Mouse (Mus musculus): ENCODE measurements around the gene Secisbp2. TPM values are rescaled to one million over a fixed set of nuclear protein-coding genes. Genes with fewer than 3 reads are reported as not detected.
"Not testable (repeated sequence)": the region's sequence is repeated elsewhere in the genome, so short reads cannot be mapped to it uniquely, and the experiment has no call there.

Secisbp2 gene
- polyA plus RNA-seq, 1 experiment from 2014 or later, result 30.2 TPM

GRCm38 (mm10) chr13:51658094-51658493, 6.6 kb downstream of the Secisbp2 start:
- Histone ChIP-seq H3K27ac (ENCODE audit: low read depth) (no peak overlapping the region), H3K4me1 (replicated peaks; ENCODE audit: control insufficient read depth, insufficient read depth, low read length) (no peaks in the 10 kb centered on the region), H3K4me2 (ENCODE audit: low read length) (no peak overlapping the region), H3K4me3 (ENCODE audit: low read depth, low read length) (no peak overlapping the region), H3K9ac (ENCODE audit: low read length) (no peak overlapping the region), H3K27me3 (replicated peaks; ENCODE audit: control insufficient read depth, insufficient read depth, low read length) (no peaks in the 10 kb centered on the region), H3K36me3 (ENCODE audit: control insufficient read depth, insufficient read depth, low read length) (peaks cover 95% of the 10 kb centered on the region), H3K9me3 (ENCODE audit: control insufficient read depth, low read length) (no peaks in the 10 kb centered on the region)
- DNase-seq (ENCODE audit: low spot score), result no peak
- ATAC-seq (replicated peaks; ENCODE audit: low FRiP score, low TSS enrichment, low read depth), result no peak
- WGBS, result 95% methylated on average over 3 of the region's 3 CpGs

DNA sequence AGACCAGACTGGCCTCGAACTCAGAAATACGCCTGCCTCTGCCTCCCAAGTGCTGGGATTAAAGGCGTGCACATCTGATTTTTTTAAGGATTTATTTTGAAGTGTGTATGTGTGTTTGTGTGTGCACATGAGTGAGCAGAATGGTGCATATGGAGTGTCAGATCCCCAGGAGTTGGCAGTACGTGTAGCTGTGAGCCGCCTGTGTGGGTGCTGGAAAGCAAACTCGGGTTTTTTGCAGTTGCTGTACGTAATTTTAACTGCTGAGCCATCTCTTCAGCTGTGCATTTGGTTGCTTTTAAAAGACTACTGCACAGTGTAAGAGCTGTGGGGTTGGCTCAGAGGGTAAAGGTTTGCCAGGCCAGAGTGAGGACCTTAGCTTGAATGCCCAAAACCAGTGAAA, 8.1 kb downstream of the Secisbp2 start:
- no peaks in the 10 kb centered on the region for H3K9me3 ChIP-seq (ENCODE audit: control insufficient read depth, low read length)
- H3K4me2 ChIP-seq (ENCODE audit: low read length), result no peak overlapping the region
- H3K4me3 ChIP-seq (ENCODE audit: low read depth, low read length), result no peak overlapping the region
- WGBS, result 95% methylated on average over 7 of the region's 7 CpGs
- H3K27me3 ChIP-seq (replicated peaks; ENCODE audit: control insufficient read depth, insufficient read depth, low read length), result no peaks in the 10 kb centered on the region
- H3K4me1 ChIP-seq (replicated peaks; ENCODE audit: control insufficient read depth, insufficient read depth, low read length), result no peaks in the 10 kb centered on the region
- H3K9ac ChIP-seq (ENCODE audit: low read length), result no peak overlapping the region
- ATAC-seq (replicated peaks; ENCODE audit: low FRiP score, low TSS enrichment, low read depth), result no peak
- H3K36me3 ChIP-seq (ENCODE audit: control insufficient read depth, insufficient read depth, low read length), result peaks cover 96% of the 10 kb centered on the region
- no peak for DNase-seq (ENCODE audit: low spot score)
- no peak overlapping the region for H3K27ac ChIP-seq (ENCODE audit: low read depth)

- no peak for DNase-seq (ENCODE audit: low spot score)
- Histone ChIP-seq H3K9ac (ENCODE audit: low read length) (no peak overlapping the region), H3K9me3 (ENCODE audit: control insufficient read depth, low read length) (no peaks in the 10 kb centered on the region), H3K4me1 (replicated peaks; ENCODE audit: control insufficient read depth, insufficient read depth, low read length) (no peaks in the 10 kb centered on the region), H3K4me2 (ENCODE audit: low read length) (no peak overlapping the region), H3K27ac (ENCODE audit: low read depth) (no peak overlapping the region), H3K4me3 (ENCODE audit: low read depth, low read length) (no peak overlapping the region), H3K36me3 (ENCODE audit: control insufficient read depth, insufficient read depth, low read length) (peaks cover 93% of the 10 kb centered on the region), H3K27me3 (replicated peaks; ENCODE audit: control insufficient read depth, insufficient read depth, low read length) (no peaks in the 10 kb centered on the region)
- WGBS, result 90% methylated on average over 2 of the region's 2 CpGs
- ATAC-seq (replicated peaks; ENCODE audit: low FRiP score, low TSS enrichment, low read depth), result no peak
Observed at GRCm38 (mm10) chr13:51663561-51663960, 12.1 kb downstream of the Secisbp2 start.

DNA sequence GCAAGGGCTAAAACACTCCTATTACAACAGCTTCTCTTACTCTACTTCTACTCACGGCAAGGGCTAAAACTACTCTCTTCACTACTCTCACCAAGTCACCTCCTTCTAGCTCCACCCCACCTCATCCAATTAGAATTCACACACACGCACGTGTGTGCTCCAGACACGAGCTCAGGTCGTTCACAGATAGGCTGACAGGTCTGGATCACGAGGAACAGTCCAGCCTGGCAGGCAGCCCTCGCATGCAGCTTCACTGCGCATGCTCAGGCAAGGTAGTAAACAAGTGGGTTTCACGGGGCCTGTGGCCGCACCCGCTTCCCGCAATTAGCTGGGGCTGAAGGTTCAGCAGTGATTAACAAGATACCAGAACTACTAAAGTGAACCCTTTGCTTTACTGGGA, 16.7 kb downstream of the Secisbp2 start:
- not testable (repeated sequence) for DNase-seq (ENCODE audit: low spot score); H3K27me3 ChIP-seq (replicated peaks; ENCODE audit: control insufficient read depth, insufficient read depth, low read length); H3K9ac ChIP-seq (ENCODE audit: low read length); H3K9me3 ChIP-seq (ENCODE audit: control insufficient read depth, low read length); H3K4me1 ChIP-seq (replicated peaks; ENCODE audit: control insufficient read depth, insufficient read depth, low read length); H3K4me2 ChIP-seq (ENCODE audit: low read length); H3K27ac ChIP-seq (ENCODE audit: low read depth); H3K4me3 ChIP-seq (ENCODE audit: low read depth, low read length); ATAC-seq (replicated peaks; ENCODE audit: low FRiP score, low TSS enrichment, low read depth)
- WGBS, result 88% methylated on average over 12 of the region's 12 CpGs
- H3K36me3 ChIP-seq (ENCODE audit: control insufficient read depth, insufficient read depth, low read length), result peaks cover 75% of the 10 kb centered on the region

GRCm38 (mm10) chr13:51676641-51677040, 25.1 kb downstream of the Secisbp2 start:
- Histone ChIP-seq H3K9ac (ENCODE audit: low read length) (no peak overlapping the region), H3K4me2 (ENCODE audit: low read length) (no peak overlapping the region), H3K27me3 (replicated peaks; ENCODE audit: control insufficient read depth, insufficient read depth, low read length) (no peaks in the 10 kb centered on the region), H3K27ac (ENCODE audit: low read depth) (no peak overlapping the region), H3K4me1 (replicated peaks; ENCODE audit: control insufficient read depth, insufficient read depth, low read length) (no peaks in the 10 kb centered on the region), H3K9me3 (ENCODE audit: control insufficient read depth, low read length) (no peaks in the 10 kb centered on the region), H3K4me3 (ENCODE audit: low read depth, low read length) (no peak overlapping the region), H3K36me3 (ENCODE audit: control insufficient read depth, insufficient read depth, low read length) (peaks cover 89% of the 10 kb centered on the region)
- DNase-seq (ENCODE audit: low spot score), result no peak
- ATAC-seq (replicated peaks; ENCODE audit: low FRiP score, low TSS enrichment, low read depth), result no peak
- 70% methylated on average over 4 of the region's 4 CpGs for WGBS

GRCm38 (mm10) chr13:51677041-51677440, 25.5 kb downstream of the Secisbp2 start:
- DNase-seq (ENCODE audit: low spot score) (no peak), ATAC-seq (replicated peaks; ENCODE audit: low FRiP score, low TSS enrichment, low read depth) (no peak)
- Histone ChIP-seq H3K27ac (ENCODE audit: low read depth) (no peak overlapping the region), H3K27me3 (replicated peaks; ENCODE audit: control insufficient read depth, insufficient read depth, low read length) (no peaks in the 10 kb centered on the region), H3K4me1 (replicated peaks; ENCODE audit: control insufficient read depth, insufficient read depth, low read length) (no peaks in the 10 kb centered on the region), H3K36me3 (ENCODE audit: control insufficient read depth, insufficient read depth, low read length) (peaks cover 89% of the 10 kb centered on the region), H3K9ac (ENCODE audit: low read length) (no peak overlapping the region), H3K4me3 (ENCODE audit: low read depth, low read length) (no peak overlapping the region), H3K4me2 (ENCODE audit: low read length) (no peak overlapping the region), H3K9me3 (ENCODE audit: control insufficient read depth, low read length) (no peaks in the 10 kb centered on the region)
- WGBS, result 93% methylated on average over 12 of the region's 12 CpGs

DNA sequence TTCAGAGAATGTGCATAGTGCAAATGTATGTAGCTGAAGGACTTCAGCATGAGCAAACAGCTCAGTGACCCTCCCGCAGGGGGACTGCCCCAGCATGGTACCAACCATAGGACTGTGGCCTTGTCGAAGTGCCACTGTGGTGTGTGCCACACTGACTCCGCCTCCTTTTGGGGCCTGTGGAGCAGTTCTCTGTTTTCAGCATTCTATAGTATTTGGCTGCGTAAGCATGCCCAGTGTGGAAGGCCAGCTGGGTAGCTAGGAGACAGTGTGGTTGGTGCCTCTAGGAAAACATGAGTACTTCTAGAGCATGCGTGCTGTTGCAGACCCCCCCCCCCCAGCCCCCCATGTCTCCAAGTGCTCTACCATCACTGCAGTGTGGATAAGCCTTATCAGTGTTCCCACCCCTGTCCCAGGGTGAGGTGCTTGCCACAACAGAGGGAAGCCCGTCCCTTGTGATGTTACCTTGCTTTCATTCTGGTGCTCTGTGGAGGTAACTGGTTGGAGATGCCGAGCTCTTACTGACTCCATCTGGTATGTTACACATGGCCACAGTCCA, 26.2 kb downstream of the Secisbp2 start:
- no peaks in the 10 kb centered on the region for H3K4me1 ChIP-seq (replicated peaks; ENCODE audit: control insufficient read depth, insufficient read depth, low read length)
- no peak overlapping the region for H3K27ac ChIP-seq (ENCODE audit: low read depth)
- DNase-seq (ENCODE audit: low spot score), result no peak
- H3K36me3 ChIP-seq (ENCODE audit: control insufficient read depth, insufficient read depth, low read length), result peaks cover 96% of the 10 kb centered on the region
- H3K9ac ChIP-seq (ENCODE audit: low read length), result no peak overlapping the region
- no peak for ATAC-seq (replicated peaks; ENCODE audit: low FRiP score, low TSS enrichment, low read depth)
- H3K27me3 ChIP-seq (replicated peaks; ENCODE audit: control insufficient read depth, insufficient read depth, low read length), result no peaks in the 10 kb centered on the region
- H3K9me3 ChIP-seq (ENCODE audit: control insufficient read depth, low read length), result no peaks in the 10 kb centered on the region
- WGBS, result 90% methylated on average over 7 of the region's 7 CpGs
- H3K4me3 ChIP-seq (ENCODE audit: low read depth, low read length), result no peak overlapping the region
- H3K4me2 ChIP-seq (ENCODE audit: low read length), result no peak overlapping the region

DNA sequence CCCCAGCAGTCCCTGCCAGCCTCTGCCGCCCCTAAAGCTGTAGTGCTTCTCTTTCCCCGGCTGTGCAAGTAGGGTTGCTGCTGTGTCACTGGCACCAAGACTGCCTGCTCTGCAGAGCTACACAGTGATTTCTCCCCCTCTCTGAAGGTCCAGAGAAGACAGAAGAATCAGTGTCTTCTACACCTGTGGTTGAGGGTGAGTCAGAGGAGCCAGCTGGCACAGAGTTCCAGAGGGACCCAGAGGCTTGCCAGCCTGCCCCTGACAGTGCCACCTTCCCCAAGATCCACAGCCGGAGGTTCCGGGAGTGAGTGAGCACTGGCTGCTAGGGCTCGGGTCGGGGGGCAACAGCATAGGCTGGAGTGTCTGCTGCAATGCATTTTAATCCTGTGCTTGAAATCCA, 27.2 kb downstream of the Secisbp2 start:
- Histone ChIP-seq H3K4me1 (replicated peaks; ENCODE audit: control insufficient read depth, insufficient read depth, low read length) (no peaks in the 10 kb centered on the region), H3K27ac (ENCODE audit: low read depth) (no peak overlapping the region), H3K36me3 (ENCODE audit: control insufficient read depth, insufficient read depth, low read length) (peaks cover 98% of the 10 kb centered on the region), H3K4me3 (ENCODE audit: low read depth, low read length) (no peak overlapping the region), H3K9ac (ENCODE audit: low read length) (no peak overlapping the region), H3K4me2 (ENCODE audit: low read length) (no peak overlapping the region), H3K9me3 (ENCODE audit: control insufficient read depth, low read length) (no peaks in the 10 kb centered on the region), H3K27me3 (replicated peaks; ENCODE audit: control insufficient read depth, insufficient read depth, low read length) (no peaks in the 10 kb centered on the region)
- 94% methylated on average over 6 of the region's 6 CpGs for WGBS
- no peak for DNase-seq (ENCODE audit: low spot score)
- ATAC-seq (replicated peaks; ENCODE audit: low FRiP score, low TSS enrichment, low read depth), result no peak

- DNase-seq (ENCODE audit: low spot score) (no peak), ATAC-seq (replicated peaks; ENCODE audit: low FRiP score, low TSS enrichment, low read depth) (no peak)
- H3K27me3 ChIP-seq (replicated peaks; ENCODE audit: control insufficient read depth, insufficient read depth, low read length), result no peaks in the 10 kb centered on the region
- H3K36me3 ChIP-seq (ENCODE audit: control insufficient read depth, insufficient read depth, low read length), result peaks cover 98% of the 10 kb centered on the region
- no peaks in the 10 kb centered on the region for H3K4me1 ChIP-seq (replicated peaks; ENCODE audit: control insufficient read depth, insufficient read depth, low read length)
- H3K9me3 ChIP-seq (ENCODE audit: control insufficient read depth, low read length), result no peaks in the 10 kb centered on the region
- H3K4me3 ChIP-seq (ENCODE audit: low read depth, low read length), result no peak overlapping the region
- H3K27ac ChIP-seq (ENCODE audit: low read depth), result no peak overlapping the region
- H3K4me2 ChIP-seq (ENCODE audit: low read length), result no peak overlapping the region
- no peak overlapping the region for H3K9ac ChIP-seq (ENCODE audit: low read length)
- WGBS, result 79% methylated on average over 4 of the region's 4 CpGs
Observed at GRCm38 (mm10) chr13:51679332-51679731, 27.8 kb downstream of the Secisbp2 start.
